ENCODE assay signal across 10 mouse cellular contexts in the genomic region with DNA sequence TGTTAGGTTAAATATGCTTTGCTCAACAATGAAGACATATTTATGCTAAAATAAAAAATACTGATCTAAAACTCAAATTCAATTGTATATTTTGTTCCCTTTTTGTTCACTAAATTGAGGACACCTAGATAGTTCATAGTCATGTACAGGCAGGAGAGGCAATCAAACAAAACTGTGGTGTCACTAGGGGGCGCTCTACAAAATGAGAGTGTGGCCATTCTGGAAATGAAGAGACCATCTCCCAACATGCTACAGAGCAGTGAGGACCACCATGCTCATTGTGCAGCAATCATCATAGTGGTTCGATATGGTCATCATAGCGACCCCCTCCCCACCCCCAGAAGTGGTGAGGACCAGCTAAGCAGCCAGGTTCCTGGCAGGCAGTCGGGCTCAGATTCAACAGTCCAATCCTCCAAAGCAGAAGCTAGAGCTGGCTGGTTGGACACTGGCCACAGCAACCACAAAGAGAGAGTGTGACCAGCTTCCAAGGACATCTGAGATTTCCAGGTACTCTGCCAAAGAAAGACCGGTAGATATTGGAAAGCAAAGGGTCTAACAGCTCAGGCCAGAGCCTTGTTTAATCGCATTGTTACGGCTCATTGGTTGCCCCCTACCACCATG.
DNase-seq lines count a peak whose midpoint lies in the region; ATAC-seq lines count a peak whose summit lies in the region.
"Had no signal": no experiment of that assay in that cellular context is flagged by ENCODE, and none has a peak within 500 bp of the region (broad histone marks: within the 10 kb centered on the region; RNA-seq: fewer than 3 reads in every experiment).

No protein-coding gene starts in this region.

- 84% methylated on average over 7 of the region's 7 CpGs for WGBS in heart, embryonic 10.5 days

- H3K27ac ChIP-seq in heart, embryonic 10.5 days, result no peak overlapping the region; the same call in 1 of the 2 replicates
- H3K27ac ChIP-seq: neural tube, embryonic 12.5 days had no signal

- H3K4me1 ChIP-seq in heart, embryonic 10.5 days, result peaks cover 13% of the 10 kb centered on the region

- H3K9me3 ChIP-seq in heart, embryonic 10.5 days, result no peaks in the 10 kb centered on the region
- H3K9me3 ChIP-seq: neural tube, embryonic 12.5 days had no signal

- ATAC-seq in erythroid progenitor cell, adult 5-6 weeks (replicated peaks; ENCODE audit: low FRiP score, poor library complexity, severe bottlenecking), result no peak

- H3K4me3 ChIP-seq in heart, embryonic 10.5 days, result no peak overlapping the region
- H3K4me3 ChIP-seq: erythroblast, embryonic 14.5 days; neural tube, embryonic 12.5 days had no signal

- H3K27me3 ChIP-seq in heart, embryonic 10.5 days (ENCODE audit: insufficient read depth, poor library complexity, severe bottlenecking), result no peaks in the 10 kb centered on the region
- H3K27me3 ChIP-seq: neural tube, embryonic 12.5 days had no signal

- no peaks in the 10 kb centered on the region for H3K36me3 ChIP-seq in heart, embryonic 10.5 days
- H3K36me3 ChIP-seq: neural tube, embryonic 12.5 days had no signal

- intact Hi-C loops in gastrocnemius, postnatal 14 days (cut with DNase I; ENCODE audit: low total_unique reads), result loop anchor here (10.0 kb wide), 1 partner anchor 154 kb away; a partner anchor contains a TSS

- peak; percentile 56 to 73 for DNase-seq in heart, adult 18-20 months
- DNase-seq in heart, embryonic 10.5 days (ENCODE audit: low spot score), result no peak
- peak; percentile 33 to 44 for DNase-seq in right cerebral cortex, postnatal 10 days (ENCODE audit: low spot score in 2 of 2)
- no peak for DNase-seq in right cerebral cortex, adult 18-20 months
- peak; percentile 43 for DNase-seq in gastrocnemius, postnatal 14 days
- DNase-seq in retina, postnatal 1 day, result peak; percentile 31
- DNase-seq in MN1 (ENCODE audit: low spot score), result no peak

Comparison
In these comparisons a context has a peak if more than half of its experiments do, and no peak if none do; other contexts are left out.
1. DNase-seq: peak in heart, adult 18-20 months (2 of 2), right cerebral cortex, postnatal 10 days (2 of 2), gastrocnemius, postnatal 14 days (single experiment) and retina, postnatal 1 day (single experiment); none in heart, embryonic 10.5 days (single experiment), right cerebral cortex, adult 18-20 months (single experiment) and MN1 (single experiment).